Mouse (Mus musculus) left cerebral cortex, postnatal 25 days (tissue): Measurements from ENCODE around the gene Mrnip. TPM values are rescaled to one million over a fixed set of nuclear protein-coding genes. Genes with fewer than 3 reads are reported as not detected.
A peak's percentile ranks its signal among the peaks of the same experiment; 100 is the strongest.

ENCODE experiments used
- DNase-seq, 2 experiments: peaks; one replicate each; pipeline ENCODE4 v3.0.0; 2022; ENCODE audit warnings: low spot score in 2 of 2, mixed read lengths in 1 of 2
- intact Hi-C: fragments of 180-260 bp; cut with DNase I; formaldehyde crosslinking; loops from one replicate; pipeline ENCODE4 v1.15.1; 2025
- total RNA-seq, 2 experiments: library from RNA; stranded (reverse); gene quantifications; 2 replicates each; pipeline ENCODE4 v1.2.3; 2021

Gene Mrnip
- total RNA-seq, 2 experiments from 2014 or later, result 13.4 to 14.1 TPM

DNA sequence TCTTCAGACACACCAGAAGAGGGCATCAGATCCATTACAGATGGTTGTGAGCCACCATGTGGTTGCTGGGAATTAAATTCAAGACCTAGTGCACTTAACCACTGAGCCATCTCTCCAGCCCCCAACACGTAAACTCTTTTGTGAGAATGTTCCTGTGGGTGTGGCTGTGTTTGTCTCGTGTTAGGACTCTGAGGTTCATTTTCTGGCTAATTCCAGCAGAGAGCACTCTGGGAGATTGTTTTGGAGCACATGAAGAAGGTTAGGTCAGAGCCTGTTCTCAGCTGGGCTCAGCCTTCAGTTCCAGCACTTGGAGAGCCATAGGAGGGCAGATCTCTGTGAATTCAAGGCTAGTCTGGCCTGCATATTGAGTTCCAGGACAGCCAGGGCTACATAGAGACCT, 45.6 kb downstream of the Mrnip start:
- intact Hi-C loops, result no loop called here
- no peak for DNase-seq

DNA sequence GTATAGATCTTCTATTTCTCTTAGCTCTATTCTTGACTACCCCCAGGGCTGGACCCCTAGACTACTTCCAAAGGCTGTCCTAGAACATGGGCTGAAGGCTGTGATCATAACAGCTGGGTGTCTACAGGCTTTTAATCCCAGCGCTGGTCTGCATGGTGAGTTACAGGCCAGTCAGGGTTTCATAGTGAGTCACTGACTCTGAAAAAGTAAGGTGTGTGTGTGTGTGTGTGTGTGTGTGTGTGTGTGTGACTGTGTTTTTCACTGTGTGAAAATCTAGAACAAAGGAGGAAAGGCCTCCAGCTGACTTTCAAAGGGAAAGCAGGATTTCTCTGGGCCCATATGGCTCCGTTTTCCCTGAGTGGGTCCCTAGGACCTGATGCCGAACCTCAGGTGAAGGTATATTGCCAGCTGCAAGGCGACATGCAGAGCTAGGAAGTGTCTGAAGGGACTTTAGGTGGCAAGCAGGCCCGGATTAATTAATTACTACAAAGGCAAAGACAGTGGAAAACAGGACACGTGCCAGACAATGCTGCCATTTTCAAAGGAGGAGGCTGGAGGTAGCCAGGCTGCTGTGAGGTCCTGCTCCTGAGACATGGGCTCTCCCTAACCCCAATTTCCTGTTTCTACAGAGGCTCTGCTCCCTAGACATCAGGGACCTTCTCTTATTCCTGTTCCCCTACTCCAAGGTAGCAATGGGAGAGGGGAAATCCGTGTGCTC, 48.5 kb downstream of the Mrnip start:
- no peak for DNase-seq
- intact Hi-C loops, result no loop called here

- DNase-seq, result peak in 1 of 2 experiments; percentile 37
- intact Hi-C loops, result loop anchor here (2.0 kb wide), 1 partner anchor 13 kb away; the partner anchor contains the start of genes Mgat4b and Sqstm1
These were observed 49.8 kb downstream of the Mrnip start for GRCm38 (mm10) chr11:50223783-50224662.

DNA sequence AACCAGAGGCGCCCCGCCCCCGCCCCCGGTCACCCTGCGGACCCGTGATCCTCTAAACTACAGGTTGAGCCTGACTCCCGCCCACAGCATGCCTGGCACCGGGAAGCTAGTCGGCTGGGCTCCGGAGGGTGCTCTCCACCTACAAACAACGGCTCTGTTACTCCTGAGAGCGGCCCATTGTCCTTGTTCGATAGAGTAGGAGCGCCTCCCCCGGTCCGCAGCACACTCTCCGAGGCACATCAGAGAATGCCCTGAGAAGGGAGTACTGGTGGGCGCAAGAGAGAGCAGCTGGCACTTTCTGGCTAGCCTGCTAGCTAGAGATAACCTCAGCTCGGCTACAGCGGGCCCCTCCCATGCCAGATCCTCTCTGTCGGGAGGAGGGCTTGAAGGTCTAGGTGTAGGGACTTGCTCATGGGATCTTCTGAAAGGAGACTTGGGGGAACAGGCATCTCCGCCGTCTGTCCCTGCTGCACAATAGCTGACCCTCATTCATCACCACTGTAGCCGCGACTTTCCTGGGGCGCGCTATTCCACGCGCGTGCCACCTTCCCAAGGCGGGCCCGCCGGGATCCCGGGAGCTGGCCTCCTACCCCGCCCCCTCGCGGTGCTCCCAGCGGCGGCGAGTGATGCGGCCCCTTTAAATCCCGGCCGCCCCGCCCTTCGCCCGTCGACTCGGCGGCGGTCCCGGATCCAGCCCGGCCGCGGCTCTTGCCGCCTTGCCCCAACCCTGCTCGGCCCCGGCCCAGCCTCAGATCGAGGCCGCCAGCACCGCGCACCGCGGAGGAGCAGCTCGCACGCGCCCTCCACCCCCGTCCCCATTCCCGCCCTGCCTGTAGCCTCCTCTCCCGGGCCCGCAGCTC, 50.7 kb downstream of the Mrnip start:
- peak; percentile 82 to 85 for DNase-seq
- intact Hi-C loops, result loop anchor here (2.0 kb wide), 1 partner anchor 14 kb away; the partner anchor contains the start of genes Mgat4b and Sqstm1

- intact Hi-C loops, result loop anchor here (2.0 kb wide), 1 partner anchor 15 kb away; the partner anchor contains the start of genes Mgat4b and Sqstm1
- DNase-seq, result peak in 1 of 2 experiments; percentile 41
These were observed 51.6 kb downstream of the Mrnip start for GRCm38 (mm10) chr11:50225611-50226378.

- no peak for DNase-seq
- intact Hi-C loops, result no loop called here
These were observed 52.2 kb downstream of the Mrnip start for GRCm38 (mm10) chr11:50226406-50226805.

GRCm38 (mm10) chr11:50227226-50227625, 53.0 kb downstream of the Mrnip start:
- intact Hi-C loops, result no loop called here
- no peak for DNase-seq

- DNase-seq, result no peak
- intact Hi-C loops, result no loop called here
These were observed 53.5 kb downstream of the Mrnip start for GRCm38 (mm10) chr11:50227736-50228135.

DNA sequence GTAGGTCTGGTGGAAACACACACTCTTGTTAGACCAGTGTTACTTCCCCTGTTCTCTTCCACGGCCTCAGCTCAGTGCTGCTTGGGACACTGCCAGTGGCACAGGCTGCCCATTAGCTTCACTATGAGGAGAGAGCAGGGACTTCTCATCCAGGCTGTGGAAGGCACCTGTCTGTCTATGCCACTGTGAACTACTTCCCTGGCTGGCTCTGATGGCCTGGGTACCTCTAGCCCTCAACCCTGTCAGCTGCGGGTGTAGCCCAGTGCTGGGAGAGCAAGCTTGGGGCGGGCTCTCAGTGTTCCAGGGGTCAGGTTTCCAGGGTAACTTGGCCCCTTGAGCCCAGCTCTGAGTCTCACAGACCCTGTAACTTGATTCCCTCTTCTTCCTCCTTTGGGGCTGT, 54.5 kb downstream of the Mrnip start:
- no peak for DNase-seq
- intact Hi-C loops, result no loop called here

GRCm38 (mm10) chr11:50229252-50229910, 55.1 kb downstream of the Mrnip start:
- no peak for DNase-seq
- intact Hi-C loops, result no loop called here

GRCm38 (mm10) chr11:50230481-50231304, 56.4 kb downstream of the Mrnip start:
- DNase-seq, result no peak
- intact Hi-C loops, result no loop called here

DNA sequence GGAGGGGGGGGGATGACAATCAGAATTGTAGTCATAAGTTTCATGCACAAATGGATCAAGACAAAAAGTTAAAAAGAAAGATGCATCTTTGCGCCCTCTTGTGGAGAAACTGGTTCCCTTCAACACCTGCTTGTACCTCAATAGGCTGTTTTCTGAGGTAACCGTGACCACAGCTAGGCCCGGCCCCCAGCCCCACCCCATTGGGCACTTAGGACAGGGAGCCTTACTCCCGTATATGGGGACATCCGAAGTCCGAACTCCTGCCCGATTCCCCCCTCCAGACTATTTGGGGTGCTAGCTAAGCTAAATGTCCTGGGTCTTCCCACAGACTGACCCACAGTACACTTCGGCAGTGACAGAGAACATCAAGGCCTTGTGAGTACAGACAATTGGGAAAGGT, 57.2 kb downstream of the Mrnip start:
- peak in 1 of 2 experiments; percentile 80 for DNase-seq
- intact Hi-C loops, result no loop called here

- DNase-seq, result peak in 1 of 2 experiments; percentile 84
- intact Hi-C loops, result no loop called here
These were observed 58.8 kb downstream of the Mrnip start for GRCm38 (mm10) chr11:50233022-50233421.

- DNase-seq, result no peak
- intact Hi-C loops, result no loop called here
These were observed 59.7 kb downstream of the Mrnip start for GRCm38 (mm10) chr11:50233993-50234392.

- intact Hi-C loops, result loop anchor here (5.0 kb wide), 1 partner anchor 128 kb away; no protein-coding TSS in a partner anchor
- no peak for DNase-seq
These were observed 60.4 kb downstream of the Mrnip start for GRCm38 (mm10) chr11:50234606-50235005.

DNA sequence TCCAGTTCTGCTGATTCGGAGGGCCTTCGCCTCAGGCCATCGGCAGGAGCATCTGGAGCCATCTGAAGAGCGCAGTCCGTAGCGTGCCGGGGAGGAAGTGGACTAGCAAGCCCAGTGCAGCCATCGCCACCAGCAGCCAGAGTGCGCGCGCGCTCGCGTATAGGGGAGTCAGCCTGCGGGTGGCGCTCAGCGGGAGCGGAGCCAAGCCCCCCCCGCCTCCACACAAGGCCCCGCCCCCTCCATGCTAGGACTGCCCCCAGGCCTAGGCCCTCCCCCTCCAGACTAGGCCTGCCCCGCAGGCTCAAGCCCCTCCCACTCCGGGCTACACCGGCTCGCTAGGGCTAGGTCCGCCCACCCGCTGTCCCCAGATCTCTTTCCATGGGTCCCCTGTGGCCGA, 62.3 kb downstream of the Mrnip start:
- intact Hi-C loops, result loop anchor here (1.0 to 5.0 kb wide), 2 partner anchors 54 to 126 kb away; no protein-coding TSS in a partner anchor

More for the DNA sequence above, 62.3 kb downstream of the Mrnip start:
- DNase-seq, result peak; percentile 77 to 82
